Mouse (Mus musculus): ENCODE measurements around the gene Susd4. TPM values are rescaled to one million over a fixed set of nuclear protein-coding genes. Genes with fewer than 3 reads are reported as not detected.
A peak's percentile ranks its signal among the peaks of the same experiment; 100 is the strongest.

Gene Susd4
- polyA plus RNA-seq, 1 experiment = 68.6 TPM

GRCm38 (mm10) chr1:182918718-182919346, 155.2 kb downstream of the Susd4 start:
- TF ChIP-seq CTCF (IDR thresholded peaks at IDR 0.05; ENCODE audit: borderline replicate concordance, extremely low read depth, insufficient read depth, insufficient read length) (no peak), POLR2A (IDR thresholded peaks at IDR 0.05; ENCODE audit: borderline replicate concordance, extremely low read depth, insufficient read depth, insufficient read length, poor library complexity, severe bottlenecking) (no peak)
- peak; percentile 83 for DNase-seq (ENCODE audit: low read depth)

DNA sequence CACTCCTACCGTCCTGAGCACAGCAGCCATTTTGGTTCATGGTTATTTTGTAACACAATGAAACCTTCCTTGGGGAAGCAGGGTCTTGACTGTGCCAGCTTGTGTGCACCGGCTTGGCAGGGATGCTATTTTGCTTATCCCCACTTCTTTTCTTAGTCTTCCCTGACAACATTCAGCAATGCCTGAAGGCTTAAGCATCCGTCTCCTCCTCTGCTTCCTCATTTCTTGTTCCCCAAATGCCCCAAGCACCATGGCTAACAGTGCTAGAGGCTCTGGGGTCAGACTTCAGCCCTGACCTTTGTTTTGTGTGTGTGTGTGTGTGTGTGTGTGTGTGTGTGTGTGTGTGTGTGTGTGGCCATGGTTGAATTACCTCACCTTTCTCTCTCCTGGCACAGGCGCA, 159.2 kb downstream of the Susd4 start:
- TF ChIP-seq CTCF (IDR thresholded peaks at IDR 0.05; ENCODE audit: borderline replicate concordance, extremely low read depth, insufficient read depth, insufficient read length) = no peak
- TF ChIP-seq POLR2A (IDR thresholded peaks at IDR 0.05; ENCODE audit: borderline replicate concordance, extremely low read depth, insufficient read depth, insufficient read length, poor library complexity, severe bottlenecking) = no peak
- peak; percentile 37 for DNase-seq (ENCODE audit: low read depth)

GRCm38 (mm10) chr1:182926465-182926864, 162.8 kb downstream of the Susd4 start:
- TF ChIP-seq CTCF (IDR thresholded peaks at IDR 0.05; ENCODE audit: borderline replicate concordance, extremely low read depth, insufficient read depth, insufficient read length) = no peak
- TF ChIP-seq POLR2A (IDR thresholded peaks at IDR 0.05; ENCODE audit: borderline replicate concordance, extremely low read depth, insufficient read depth, insufficient read length, poor library complexity, severe bottlenecking) = no peak
- DNase-seq (ENCODE audit: low read depth) = no peak

- TF ChIP-seq CTCF (IDR thresholded peaks at IDR 0.05; ENCODE audit: borderline replicate concordance, extremely low read depth, insufficient read depth, insufficient read length) (no peak), POLR2A (IDR thresholded peaks at IDR 0.05; ENCODE audit: borderline replicate concordance, extremely low read depth, insufficient read depth, insufficient read length, poor library complexity, severe bottlenecking) (no peak)
- DNase-seq (ENCODE audit: low read depth) = no peak
Observed at GRCm38 (mm10) chr1:182927878-182928851, 164.5 kb downstream of the Susd4 start.

- no peak for DNase-seq (ENCODE audit: low read depth)
- TF ChIP-seq CTCF (IDR thresholded peaks at IDR 0.05; ENCODE audit: borderline replicate concordance, extremely low read depth, insufficient read depth, insufficient read length) = no peak
Observed at GRCm38 (mm10) chr1:182935469-182935868, 171.8 kb downstream of the Susd4 start.

DNA sequence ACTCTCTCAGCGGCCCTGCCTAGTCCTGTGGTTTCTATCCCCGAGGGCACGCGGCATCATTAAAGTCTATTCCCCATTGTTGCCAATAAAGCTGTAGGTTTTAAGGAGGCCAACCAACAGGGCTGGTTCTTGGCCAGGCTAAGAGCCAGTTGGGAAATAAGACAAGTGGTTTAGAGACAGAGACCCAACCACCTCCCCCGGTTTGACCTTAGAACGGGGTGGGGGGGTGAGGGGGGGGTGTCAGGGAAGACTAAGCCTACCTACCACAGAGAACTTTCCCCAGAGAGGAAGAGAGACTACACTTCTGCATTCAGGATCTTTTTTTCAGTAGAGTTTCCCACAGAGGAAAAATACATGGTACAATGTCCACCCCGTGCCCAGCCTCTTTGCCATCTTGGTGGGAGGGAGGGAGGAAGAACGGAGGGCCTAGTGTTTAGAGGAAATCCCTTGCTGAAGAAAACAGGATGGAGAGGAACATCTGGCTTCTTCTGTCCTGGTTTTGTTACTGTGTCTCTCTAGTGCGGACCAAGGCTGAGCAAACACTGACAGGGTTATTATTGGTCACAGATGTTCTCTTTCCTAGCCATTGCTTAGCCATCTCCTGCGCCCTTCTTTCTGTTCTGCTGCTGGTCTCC, 173.9 kb downstream of the Susd4 start:
- peak; percentile 53 for DNase-seq (ENCODE audit: low read depth)

GRCm38 (mm10) chr1:182941921-182942320, 178.3 kb downstream of the Susd4 start:
- DNase-seq (ENCODE audit: low read depth) = peak; percentile 52
- TF ChIP-seq CTCF (IDR thresholded peaks at IDR 0.05; ENCODE audit: borderline replicate concordance, extremely low read depth, insufficient read depth, insufficient read length) (no peak), POLR2A (IDR thresholded peaks at IDR 0.05; ENCODE audit: borderline replicate concordance, extremely low read depth, insufficient read depth, insufficient read length, poor library complexity, severe bottlenecking) (no peak)

More for the DNA sequence above, 173.9 kb downstream of the Susd4 start:
- TF ChIP-seq POLR2A (IDR thresholded peaks at IDR 0.05; ENCODE audit: borderline replicate concordance, extremely low read depth, insufficient read depth, insufficient read length, poor library complexity, severe bottlenecking) (no peak), CTCF (IDR thresholded peaks at IDR 0.05; ENCODE audit: borderline replicate concordance, extremely low read depth, insufficient read depth, insufficient read length) (no peak)

GRCm38 (mm10) chr1:182943911-182944310, 180.3 kb downstream of the Susd4 start:
- DNase-seq (ENCODE audit: low read depth) = no peak
- TF ChIP-seq CTCF (IDR thresholded peaks at IDR 0.05; ENCODE audit: borderline replicate concordance, extremely low read depth, insufficient read depth, insufficient read length) (no peak), POLR2A (IDR thresholded peaks at IDR 0.05; ENCODE audit: borderline replicate concordance, extremely low read depth, insufficient read depth, insufficient read length, poor library complexity, severe bottlenecking) (no peak)

DNA sequence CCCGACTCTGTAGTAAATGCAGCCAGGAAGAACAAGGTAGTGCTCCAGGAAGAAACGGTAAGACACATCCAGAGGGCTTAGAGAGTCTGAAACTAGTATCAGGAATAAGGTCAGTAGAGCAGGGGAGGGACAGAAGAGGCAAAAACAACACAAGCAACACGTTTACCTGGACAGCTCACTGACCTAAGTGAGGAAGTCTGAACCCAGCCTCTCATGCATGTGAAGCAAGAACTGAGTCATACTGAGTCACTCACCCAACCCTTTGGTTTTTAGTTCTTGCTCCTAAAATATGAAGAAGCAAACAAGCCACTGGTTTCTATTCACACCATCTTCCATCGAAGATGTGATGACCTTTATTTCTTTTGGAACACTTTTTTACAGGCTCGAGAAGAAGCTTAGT, 181.0 kb downstream of the Susd4 start:
- DNase-seq (ENCODE audit: low read depth) = no peak
- no peak for TF ChIP-seq POLR2A (IDR thresholded peaks at IDR 0.05; ENCODE audit: borderline replicate concordance, extremely low read depth, insufficient read depth, insufficient read length, poor library complexity, severe bottlenecking)

GRCm38 (mm10) chr1:182945561-182945960, 181.9 kb downstream of the Susd4 start:
- TF ChIP-seq CTCF (IDR thresholded peaks at IDR 0.05; ENCODE audit: borderline replicate concordance, extremely low read depth, insufficient read depth, insufficient read length) (no peak), POLR2A (IDR thresholded peaks at IDR 0.05; ENCODE audit: borderline replicate concordance, extremely low read depth, insufficient read depth, insufficient read length, poor library complexity, severe bottlenecking) (no peak)
- DNase-seq (ENCODE audit: low read depth) = no peak

Other genes starting within 250 kb of the Susd4 start
- 39.5 and 56.5 TPM in 2 replicates for gene Capn2, start 246.3 kb upstream of the Susd4 start, polyA plus RNA-seq (2012; rRNA removed)
- 0.11 and 0.13 TPM in 2 replicates for gene Capn8, start 198.9 kb upstream of the Susd4 start, polyA plus RNA-seq (2012; rRNA removed)
- gene Ccdc185, start 14.7 kb upstream of the Susd4 start, polyA plus RNA-seq (2012; rRNA removed) = not detected in 2 replicates
- 0.61 and 0.64 TPM in 2 replicates for gene Tlr5, start 190.9 kb downstream of the Susd4 start, polyA plus RNA-seq (2012; rRNA removed)

Measured in brain, embryonic 14.5 days (tissue).